Mouse (Mus musculus) forebrain, embryonic 15.5 days (tissue): ENCODE measurements around the gene Trove2. TPM values are rescaled to one million over a fixed set of nuclear protein-coding genes. Genes with fewer than 3 reads are reported as not detected.

Experiments
- ATAC-seq: fragments of 200-750 bp; cut with Nextera tagmentation; replicated peaks from 2 replicates; pipeline ENCODE4 v1.8.0; 2017; ENCODE audit warnings: mild to moderate bottlenecking, moderate TSS enrichment, moderate library complexity
- H3K27ac ChIP-seq: fragments of 300-500 bp; sonication (generic); replicated peaks from 2 replicates; pipeline ENCODE4 v1.5.1; 2015; ENCODE audit warnings: mild to moderate bottlenecking, inconsistent platforms
- H3K27me3 ChIP-seq: fragments of 300-500 bp; sonication (generic); 2 replicates; pipeline ENCODE4 v1.6.1; 2015; ENCODE audit warnings: inconsistent platforms
- H3K36me3 ChIP-seq: fragments of 300-500 bp; sonication (generic); 2 replicates; pipeline ENCODE4 v1.6.1; 2015; ENCODE audit warnings: mild to moderate bottlenecking, inconsistent platforms
- H3K4me1 ChIP-seq: fragments of 300-500 bp; sonication (generic); 2 replicates; pipeline ENCODE4 v1.6.1; 2015; ENCODE audit warnings: inconsistent platforms
- H3K4me2 ChIP-seq: fragments of 300-500 bp; sonication (generic); replicated peaks from 2 replicates; pipeline ENCODE4 v1.6.1; 2015; ENCODE audit warnings: mild to moderate bottlenecking, inconsistent platforms
- H3K4me3 ChIP-seq: fragments of 300-500 bp; sonication (generic); 2 replicates; pipeline ENCODE4 v1.5.1; 2015; ENCODE audit warnings: mild to moderate bottlenecking, inconsistent platforms
- H3K9ac ChIP-seq: fragments of 300-500 bp; sonication (generic); replicated peaks from 2 replicates; pipeline ENCODE4 v1.6.1; 2015; ENCODE audit warnings: mild to moderate bottlenecking, inconsistent platforms
- H3K9me3 ChIP-seq: fragments of 300-500 bp; sonication (generic); 2 replicates; pipeline ENCODE4 v1.6.1; 2016; ENCODE audit warnings: inconsistent platforms
- WGBS: fragments of 180-500 bp; shearing (Covaris S2); methylation state at CpG from one replicate; pipeline ENCODE4 v1.1.7; 2015; ENCODE audit warnings: mixed read lengths; 5-methylcytosine and 5-hydroxymethylcytosine counted together
- polyA plus RNA-seq: library from polyadenylated mRNA; unstranded; fragments of >200 nt; fragmentation: Nextera tagmentation; extraction: Ambion mirVana; gene quantifications from 2 replicates; pipeline ENCODE4 v1.2.1, GENCODE M21; 2015

Trove2 gene
- polyA plus RNA-seq, 1 experiment from 2014 or later: 53.3 TPM

DNA sequence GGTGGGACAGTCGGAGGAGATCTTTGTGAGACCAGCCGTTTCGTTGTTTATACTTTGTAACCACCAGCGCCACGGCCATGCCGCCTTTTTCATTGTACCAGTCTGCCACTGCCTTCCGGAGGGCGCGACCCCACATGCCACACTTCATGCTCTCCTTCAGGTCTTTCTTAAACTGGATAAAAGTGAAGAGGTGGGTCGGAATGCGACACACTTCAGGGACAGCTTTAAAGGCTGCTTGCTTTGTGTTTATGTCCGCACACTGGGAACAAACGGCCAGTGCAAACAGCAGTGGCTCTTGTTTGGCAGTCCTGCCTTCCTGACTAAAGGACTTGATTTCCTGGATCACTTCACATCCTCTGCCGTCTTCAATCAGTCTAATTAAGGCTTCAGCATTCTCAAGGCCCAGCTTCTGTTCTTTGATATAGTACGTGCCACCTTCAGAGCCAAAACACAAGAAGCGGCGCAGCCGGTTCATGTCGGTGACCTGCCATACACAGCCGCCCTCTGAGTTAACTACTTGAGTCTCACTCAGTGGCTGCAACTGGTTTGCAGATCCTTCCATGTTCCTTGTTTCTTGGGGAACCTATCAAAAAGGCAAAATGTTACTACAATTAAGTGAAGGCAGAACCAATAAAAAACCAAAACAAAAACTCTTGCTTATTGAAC lies 6.3 kb downstream of the Trove2 start:
- H3K36me3 ChIP-seq: peaks cover 34% of the 10 kb centered on the region
- H3K4me3 ChIP-seq: no peak overlapping the region
- H3K9me3 ChIP-seq: no peaks in the 10 kb centered on the region
- H3K9ac ChIP-seq: no peak overlapping the region
- H3K4me1 ChIP-seq: peaks cover 26% of the 10 kb centered on the region
- no peak overlapping the region for H3K27ac ChIP-seq
- H3K4me2 ChIP-seq: no peak overlapping the region
- WGBS: 48% methylated on average over 20 of the region's 20 CpGs
- ATAC-seq: 0 out of 2 replicates have a peak, but pooled peaks have one; percentile 19
- no peaks in the 10 kb centered on the region for H3K27me3 ChIP-seq

DNA sequence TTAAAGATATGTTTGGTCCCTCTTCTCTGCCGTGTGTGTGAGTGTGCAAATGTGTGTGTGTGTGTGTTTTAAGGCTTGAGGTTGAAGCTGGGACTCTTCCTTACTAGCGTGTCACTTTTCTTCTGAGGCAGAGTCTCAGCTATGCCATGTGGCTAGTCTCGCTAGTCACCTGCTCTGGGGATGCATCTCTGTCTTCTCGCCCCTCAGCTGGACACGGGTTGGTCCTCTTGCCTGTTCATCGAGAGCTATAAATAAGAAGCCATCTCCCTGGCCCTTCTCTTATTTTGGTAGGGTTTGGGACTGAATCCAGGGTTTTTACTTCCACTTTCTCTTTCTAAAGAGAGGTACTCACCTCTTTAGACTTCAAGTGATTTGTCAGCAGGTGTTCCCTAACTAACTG lies 10.6 kb downstream of the Trove2 start:
- H3K9me3 ChIP-seq: no peaks in the 10 kb centered on the region
- no peak overlapping the region for H3K9ac ChIP-seq
- ATAC-seq: no peak
- H3K4me1 ChIP-seq: 0 out of 2 replicates have a peak, but pooled peaks cover 2% of the 10 kb centered on the region
- H3K27ac ChIP-seq: no peak overlapping the region
- 93% methylated on average over 6 of the region's 6 CpGs for WGBS
- peaks cover 57% of the 10 kb centered on the region for H3K36me3 ChIP-seq
- no peaks in the 10 kb centered on the region for H3K27me3 ChIP-seq
- no peak overlapping the region for H3K4me2 ChIP-seq
- no peak overlapping the region for H3K4me3 ChIP-seq

DNA sequence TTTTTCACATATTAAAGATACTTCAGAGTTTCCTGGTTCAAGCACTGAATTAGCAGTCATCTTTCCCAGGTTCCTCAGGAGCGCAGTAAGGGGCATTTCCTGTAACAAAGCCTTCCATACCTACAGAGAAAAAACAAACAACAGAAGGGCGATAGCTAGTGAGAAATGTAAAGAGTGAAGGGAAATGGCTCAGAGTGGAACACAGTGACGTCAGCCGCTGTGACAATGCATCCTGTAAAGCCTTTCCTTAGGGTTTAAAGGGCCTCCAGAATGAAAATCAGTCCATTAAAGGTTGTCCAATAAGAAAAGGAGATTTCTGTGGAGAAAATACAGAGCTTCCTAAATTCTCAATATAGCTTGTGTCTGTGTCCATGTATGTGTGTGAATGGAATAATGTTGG lies 11.1 kb downstream of the Trove2 start:
- 0 out of 2 replicates have a peak, but pooled peaks cover 2% of the 10 kb centered on the region for H3K4me1 ChIP-seq
- H3K9me3 ChIP-seq: no peaks in the 10 kb centered on the region
- no peak overlapping the region for H3K4me3 ChIP-seq
- H3K9ac ChIP-seq: no peak overlapping the region
- H3K27ac ChIP-seq: no peak overlapping the region
- peaks cover 61% of the 10 kb centered on the region for H3K36me3 ChIP-seq
- WGBS: 88% methylated on average over 4 of the region's 4 CpGs
- H3K4me2 ChIP-seq: no peak overlapping the region
- H3K27me3 ChIP-seq: no peaks in the 10 kb centered on the region
- no peak for ATAC-seq

DNA sequence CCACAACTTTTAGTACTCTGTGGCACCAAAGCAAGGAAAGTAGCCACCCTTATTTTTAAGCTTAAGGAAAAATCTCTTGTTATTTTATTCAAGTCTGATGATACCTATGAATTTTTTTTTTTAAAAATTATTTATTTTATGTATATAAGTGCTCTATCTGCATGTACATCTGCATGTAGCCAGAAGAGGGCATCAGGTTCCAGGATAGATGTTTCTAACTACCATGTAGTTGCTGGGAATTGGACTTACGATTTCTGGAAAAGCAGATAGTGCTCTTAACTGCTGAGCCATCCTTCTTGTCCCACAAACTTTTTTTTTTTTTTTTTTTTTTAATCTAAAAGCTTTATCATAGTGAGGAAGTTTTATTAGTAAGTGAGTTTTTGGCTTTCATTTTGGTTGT lies 12.4 kb downstream of the Trove2 start:
- no peaks in the 10 kb centered on the region for H3K4me1 ChIP-seq
- peaks cover 64% of the 10 kb centered on the region for H3K36me3 ChIP-seq
- H3K4me2 ChIP-seq: no peak overlapping the region
- H3K4me3 ChIP-seq: no peak overlapping the region
- no peaks in the 10 kb centered on the region for H3K27me3 ChIP-seq
- WGBS: 75% methylated on average over 1 of the region's 1 CpGs
- no peaks in the 10 kb centered on the region for H3K9me3 ChIP-seq
- ATAC-seq: no peak
- H3K9ac ChIP-seq: no peak overlapping the region
- no peak overlapping the region for H3K27ac ChIP-seq

DNA sequence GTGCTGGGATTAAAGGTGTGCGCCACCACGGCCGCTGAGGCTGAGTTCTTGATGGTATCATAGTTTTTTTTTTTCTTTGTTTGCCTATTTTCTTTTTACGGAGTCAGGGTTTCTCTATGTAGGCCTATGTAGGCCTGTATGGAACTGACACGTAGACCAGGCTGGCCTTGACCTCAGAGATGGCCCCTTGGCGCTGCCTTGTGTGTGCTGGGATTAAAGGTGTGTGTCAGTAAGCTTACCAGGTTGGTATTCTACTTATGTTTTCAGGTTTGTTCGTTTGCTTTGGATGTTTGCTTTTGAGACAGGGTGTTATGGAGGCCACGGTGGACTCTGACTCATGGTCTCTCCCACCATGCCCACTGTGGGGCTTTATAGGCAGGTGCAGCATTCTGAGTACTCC lies 14.7 kb downstream of the Trove2 start:
- 94% methylated on average over 8 of the region's 8 CpGs for WGBS
- ATAC-seq: no peak
- Histone ChIP-seq H3K9me3 (no peaks in the 10 kb centered on the region), H3K4me1 (no peaks in the 10 kb centered on the region), H3K4me3 (no peak overlapping the region), H3K9ac (no peak overlapping the region), H3K4me2 (no peak overlapping the region), H3K36me3 (peaks cover 73% of the 10 kb centered on the region), H3K27ac (no peak overlapping the region), H3K27me3 (no peaks in the 10 kb centered on the region)

GRCm38 (mm10) chr1:143745871-143746270 lies 31.0 kb downstream of the Trove2 start:
- Histone ChIP-seq H3K9me3 (no peaks in the 10 kb centered on the region), H3K9ac (no peak overlapping the region), H3K4me3 (no peak overlapping the region), H3K36me3 (peaks cover 53% of the 10 kb centered on the region), H3K4me2 (no peak overlapping the region), H3K27me3 (no peaks in the 10 kb centered on the region), H3K4me1 (peaks cover 18% of the 10 kb centered on the region), H3K27ac (no peak overlapping the region)
- ATAC-seq: no peak
- 89% methylated on average over 10 of the region's 10 CpGs for WGBS

GRCm38 (mm10) chr1:143742186-143742585 lies 34.7 kb downstream of the Trove2 start:
- H3K4me1 ChIP-seq: peaks cover 28% of the 10 kb centered on the region
- H3K4me2 ChIP-seq: no peak overlapping the region
- 7% methylated on average over 6 of the region's 6 CpGs for WGBS
- H3K27ac ChIP-seq: peak overlapping the region; percentile 71
- H3K9ac ChIP-seq: no peak overlapping the region
- H3K9me3 ChIP-seq: no peaks in the 10 kb centered on the region
- peaks cover 40% of the 10 kb centered on the region for H3K36me3 ChIP-seq
- no peak overlapping the region for H3K4me3 ChIP-seq
- no peak for ATAC-seq
- H3K27me3 ChIP-seq: no peaks in the 10 kb centered on the region

DNA sequence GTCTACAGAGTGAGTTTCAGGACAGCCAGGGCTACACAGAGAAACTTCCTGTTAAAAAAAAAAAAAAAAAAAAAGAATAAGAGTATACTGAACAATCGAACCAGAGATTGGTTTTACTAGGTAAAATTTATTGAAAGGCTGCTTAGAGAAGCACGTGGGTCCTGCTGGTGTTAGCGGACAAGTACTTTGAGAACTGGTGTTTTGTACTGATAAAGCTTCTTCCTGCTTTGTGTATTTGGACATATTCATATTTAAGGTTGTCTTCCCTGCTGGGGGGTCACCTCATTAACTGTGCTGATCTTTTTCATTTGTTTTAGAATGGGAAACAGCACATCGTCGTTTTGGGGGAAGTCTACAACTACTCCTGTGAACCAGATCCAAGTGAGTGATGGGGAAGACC lies 35.5 kb downstream of the Trove2 start:
- H3K9me3 ChIP-seq: no peaks in the 10 kb centered on the region

DNA sequence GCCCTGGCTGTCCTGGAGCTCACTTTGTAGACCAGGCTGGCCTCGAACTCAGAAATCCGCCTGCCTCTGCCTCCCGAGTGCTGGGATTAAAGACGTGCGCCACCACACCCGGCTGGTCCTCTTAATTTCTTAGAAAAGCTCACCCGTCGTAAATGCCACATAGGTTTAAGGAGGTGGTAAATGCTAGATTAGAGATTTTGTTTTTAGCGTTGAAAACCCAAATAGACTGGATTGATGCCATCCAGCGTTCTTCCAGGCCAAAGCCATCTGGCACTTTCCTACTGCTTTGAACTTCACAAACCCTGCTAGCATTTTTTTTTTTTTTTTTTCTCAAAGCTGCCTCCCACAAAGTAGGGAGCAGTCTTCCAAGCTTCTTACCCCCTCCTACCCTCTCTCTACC lies 36.3 kb downstream of the Trove2 start:
- H3K9ac ChIP-seq: no peak overlapping the region
- H3K27ac ChIP-seq: peak overlapping the region; percentile 95; the same call in 1 of the 2 replicates
- peak overlapping the region; percentile 60 for H3K4me2 ChIP-seq
- WGBS: 81% methylated on average over 10 of the region's 10 CpGs
- H3K4me3 ChIP-seq: no peak overlapping the region; the same call in 1 of the 2 replicates
- ATAC-seq: no peak
- H3K4me1 ChIP-seq: peaks cover 28% of the 10 kb centered on the region
- peaks cover 29% of the 10 kb centered on the region for H3K36me3 ChIP-seq
- no peaks in the 10 kb centered on the region for H3K9me3 ChIP-seq
- H3K27me3 ChIP-seq: no peaks in the 10 kb centered on the region

More for the DNA sequence above, 35.5 kb downstream of the Trove2 start:
- Histone ChIP-seq H3K27ac (0 out of 2 replicates have a peak overlapping the region, but pooled peaks have one; percentile 71), H3K4me1 (peaks cover 28% of the 10 kb centered on the region), H3K4me2 (no peak overlapping the region), H3K27me3 (no peaks in the 10 kb centered on the region), H3K36me3 (peaks cover 31% of the 10 kb centered on the region), H3K9ac (no peak overlapping the region), H3K4me3 (no peak overlapping the region)
- no peak for ATAC-seq
- WGBS: 63% methylated on average over 5 of the region's 5 CpGs

DNA sequence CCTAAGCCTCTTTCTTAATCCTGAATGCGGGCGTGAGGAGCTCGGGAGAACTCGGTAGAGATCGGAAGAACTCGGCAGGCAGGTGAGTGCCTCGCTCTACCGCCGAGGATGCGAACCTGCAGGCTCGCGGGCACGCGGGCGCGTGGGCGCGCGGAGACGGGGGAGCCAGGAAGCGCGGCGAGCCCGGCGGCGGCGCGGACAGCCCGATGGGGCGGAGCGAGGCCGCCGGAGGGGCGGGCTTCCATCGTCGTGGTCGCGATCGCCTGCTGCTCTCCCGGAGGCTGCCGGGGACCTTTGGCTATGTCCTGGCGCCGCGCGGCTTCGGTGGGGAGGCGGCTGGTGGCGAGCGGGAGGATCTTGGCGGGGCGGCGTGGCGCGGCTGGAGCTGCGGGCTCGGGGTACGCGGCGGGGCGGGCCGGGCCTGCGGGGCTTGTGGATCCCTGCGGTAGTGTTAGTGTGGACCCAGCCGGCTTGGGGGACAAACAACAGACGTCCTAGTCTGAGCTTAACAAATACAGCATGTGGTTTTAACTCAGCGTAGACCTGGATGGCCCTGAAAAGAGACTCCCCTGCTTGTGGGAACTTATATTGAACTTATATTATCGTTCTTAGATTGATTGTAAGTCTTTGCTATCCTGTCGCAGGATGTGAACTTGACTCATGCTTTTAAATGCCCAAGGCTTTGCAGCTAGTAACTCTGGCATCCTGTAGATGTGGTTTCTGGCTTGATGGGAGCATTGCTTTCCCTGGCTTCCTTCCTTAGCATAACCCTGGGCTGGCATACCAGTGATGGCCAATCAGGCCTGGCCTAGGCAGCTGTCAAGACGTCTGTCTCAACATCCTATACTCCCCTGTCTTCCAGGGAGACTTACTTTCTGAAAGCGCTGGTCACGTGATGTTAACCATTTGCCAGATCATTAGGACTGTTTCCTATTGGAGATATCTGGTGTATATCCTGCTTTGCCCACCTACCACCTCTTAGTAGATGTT lies 37.2 kb downstream of the Trove2 start:
- Histone ChIP-seq H3K4me2 (peak overlapping the region; percentile 60), H3K9me3 (no peaks in the 10 kb centered on the region), H3K27ac (peak overlapping the region; percentile 95), H3K4me3 (peak overlapping the region; percentile 81), H3K9ac (peak overlapping the region; percentile 88), H3K4me1 (peaks cover 28% of the 10 kb centered on the region), H3K27me3 (no peaks in the 10 kb centered on the region), H3K36me3 (peaks cover 20% of the 10 kb centered on the region; the same call in 1 of the 2 replicates)
- ATAC-seq: peak; percentile 92
- under 1% methylated on average over 71 of the region's 71 CpGs for WGBS

- WGBS: 25% methylated on average over 11 of the region's 11 CpGs
- ATAC-seq: peak; percentile 18; the same call in 1 of the 2 replicates
Measured at GRCm38 (mm10) chr1:143738811-143739210, 38.1 kb downstream of the Trove2 start.

GRCm38 (mm10) chr1:143733914-143734410 lies 42.9 kb downstream of the Trove2 start:
- Histone ChIP-seq H3K27me3 (no peaks in the 10 kb centered on the region), H3K4me3 (no peak overlapping the region), H3K4me2 (no peak overlapping the region), H3K9me3 (no peaks in the 10 kb centered on the region), H3K36me3 (no peaks in the 10 kb centered on the region), H3K9ac (no peak overlapping the region), H3K4me1 (no peaks in the 10 kb centered on the region), H3K27ac (no peak overlapping the region)
- ATAC-seq: no peak
- 69% methylated on average over 5 of the region's 5 CpGs for WGBS

More at GRCm38 (mm10) chr1:143738811-143739210, 38.1 kb downstream of the Trove2 start:
- peak overlapping the region; percentile 95 for H3K27ac ChIP-seq
- H3K27me3 ChIP-seq: no peaks in the 10 kb centered on the region
- H3K4me3 ChIP-seq: peak overlapping the region; percentile 81
- H3K9ac ChIP-seq: peak overlapping the region; percentile 88
- peaks cover 14% of the 10 kb centered on the region; the same call in 1 of the 2 replicates for H3K36me3 ChIP-seq
- peak overlapping the region; percentile 60 for H3K4me2 ChIP-seq
- H3K9me3 ChIP-seq: no peaks in the 10 kb centered on the region
- H3K4me1 ChIP-seq: peaks cover 28% of the 10 kb centered on the region
